Mouse (Mus musculus): ENCODE data around the gene Fam240a.

- TF ChIP-seq CTCF (IDR thresholded peaks at IDR 0.05; ENCODE audit: low read depth, low read length) (no peak), GATA1 (IDR thresholded peaks at IDR 0.05; ENCODE audit: borderline replicate concordance, low read length) (no peak), TAL1 (conservative IDR thresholded peaks at IDR 0.05; ENCODE audit: low read depth, low read length) (no peak), POLR2AphosphoS5 (IDR thresholded peaks at IDR 0.05; ENCODE audit: insufficient replicate concordance, low read depth, low read length) (no peak)
These were observed 48.6 kb upstream of the Fam240a start for GRCm38 (mm10) chr9:110965062-110965909.
